Mouse (Mus musculus): ENCODE data around the gene 6430571L13Rik. TPM values are rescaled to one million over a fixed set of nuclear protein-coding genes. Genes with fewer than 3 reads are reported as not detected.
"Not testable (repeated sequence)": the region's sequence is repeated elsewhere in the genome, so short reads cannot be mapped to it uniquely, and the experiment has no call there.

6430571L13Rik gene
- polyA plus RNA-seq, 1 experiment from 2014 or later, result 9.1 TPM

GRCm38 (mm10) chr9:107299783-107300182 lies 40.6 kb upstream of the 6430571L13Rik start:
- no peak overlapping the region for H3K9ac ChIP-seq (replicated peaks)
- no peak for ATAC-seq (ENCODE audit: low FRiP score)
- H3K36me3 ChIP-seq, result peaks cover 23% of the 10 kb centered on the region
- no peak overlapping the region for H3K27ac ChIP-seq (replicated peaks)
- H3K27me3 ChIP-seq (replicated peaks), result peaks cover 7% of the 10 kb centered on the region; the same call in 1 of the 2 replicates
- 89% methylated on average over 7 of the region's 7 CpGs for WGBS
- H3K4me1 ChIP-seq, result peaks cover 25% of the 10 kb centered on the region
- H3K4me3 ChIP-seq (replicated peaks), result no peak overlapping the region
- no peaks in the 10 kb centered on the region for H3K9me3 ChIP-seq (replicated peaks)
- no peak overlapping the region for H3K4me2 ChIP-seq

- Histone ChIP-seq H3K9ac (replicated peaks) (no peak overlapping the region), H3K27me3 (replicated peaks) (peaks cover 5% of the 10 kb centered on the region; the same call in 1 of the 2 replicates), H3K27ac (replicated peaks) (no peak overlapping the region), H3K4me3 (replicated peaks) (no peak overlapping the region), H3K4me2 (no peak overlapping the region), H3K4me1 (peaks cover 25% of the 10 kb centered on the region), H3K9me3 (replicated peaks) (no peaks in the 10 kb centered on the region), H3K36me3 (peaks cover 23% of the 10 kb centered on the region)
- WGBS, result 94% methylated on average over 30 of the region's 30 CpGs
- no peak for ATAC-seq (ENCODE audit: low FRiP score)
Observed at GRCm38 (mm10) chr9:107300224-107300973, 40.0 kb upstream of the 6430571L13Rik start.

- Histone ChIP-seq H3K4me1 (peaks cover 22% of the 10 kb centered on the region), H3K4me3 (replicated peaks) (no peak overlapping the region), H3K36me3 (peaks cover 23% of the 10 kb centered on the region), H3K27me3 (replicated peaks) (no peaks in the 10 kb centered on the region), H3K4me2 (no peak overlapping the region), H3K9ac (replicated peaks) (no peak overlapping the region), H3K9me3 (replicated peaks) (no peaks in the 10 kb centered on the region), H3K27ac (replicated peaks) (no peak overlapping the region)
- ATAC-seq (ENCODE audit: low FRiP score), result no peak
- 87% methylated on average over 17 of the region's 17 CpGs for WGBS
Observed at GRCm38 (mm10) chr9:107301554-107302331, 38.7 kb upstream of the 6430571L13Rik start.

GRCm38 (mm10) chr9:107302592-107302991 lies 37.8 kb upstream of the 6430571L13Rik start:
- Histone ChIP-seq H3K27ac (replicated peaks) (no peak overlapping the region), H3K9me3 (replicated peaks) (no peaks in the 10 kb centered on the region), H3K9ac (replicated peaks) (no peak overlapping the region), H3K27me3 (replicated peaks) (no peaks in the 10 kb centered on the region), H3K4me1 (peaks cover 14% of the 10 kb centered on the region), H3K4me2 (no peak overlapping the region), H3K36me3 (peaks cover 23% of the 10 kb centered on the region), H3K4me3 (replicated peaks) (no peak overlapping the region)
- ATAC-seq (ENCODE audit: low FRiP score), result no peak
- 85% methylated on average over 7 of the region's 7 CpGs for WGBS

GRCm38 (mm10) chr9:107303121-107303820 lies 37.1 kb upstream of the 6430571L13Rik start:
- H3K9me3 ChIP-seq (replicated peaks), result no peaks in the 10 kb centered on the region
- 83% methylated on average over 9 of the region's 9 CpGs for WGBS
- H3K4me2 ChIP-seq, result no peak overlapping the region
- H3K4me3 ChIP-seq (replicated peaks), result no peak overlapping the region
- no peak for ATAC-seq (ENCODE audit: low FRiP score)
- no peaks in the 10 kb centered on the region for H3K27me3 ChIP-seq (replicated peaks)
- H3K4me1 ChIP-seq, result peaks cover 7% of the 10 kb centered on the region
- peaks cover 23% of the 10 kb centered on the region for H3K36me3 ChIP-seq
- H3K9ac ChIP-seq (replicated peaks), result no peak overlapping the region
- no peak overlapping the region for H3K27ac ChIP-seq (replicated peaks)

GRCm38 (mm10) chr9:107303900-107304299 lies 36.5 kb upstream of the 6430571L13Rik start:
- H3K9ac ChIP-seq (replicated peaks), result no peak overlapping the region
- no peaks in the 10 kb centered on the region for H3K27me3 ChIP-seq (replicated peaks)
- WGBS, result 88% methylated on average over 5 of the region's 5 CpGs
- H3K4me1 ChIP-seq, result 0 out of 2 replicates have a peak, but pooled peaks cover under 1% of the 10 kb centered on the region
- peaks cover 23% of the 10 kb centered on the region for H3K36me3 ChIP-seq
- no peak overlapping the region for H3K4me3 ChIP-seq (replicated peaks)
- no peaks in the 10 kb centered on the region for H3K9me3 ChIP-seq (replicated peaks)
- H3K27ac ChIP-seq (replicated peaks), result no peak overlapping the region
- ATAC-seq (ENCODE audit: low FRiP score), result no peak
- H3K4me2 ChIP-seq, result no peak overlapping the region

GRCm38 (mm10) chr9:107304383-107304782 lies 36.0 kb upstream of the 6430571L13Rik start:
- Histone ChIP-seq H3K27me3 (replicated peaks) (no peaks in the 10 kb centered on the region), H3K4me3 (replicated peaks) (no peak overlapping the region), H3K36me3 (peaks cover 23% of the 10 kb centered on the region), H3K9me3 (replicated peaks) (no peaks in the 10 kb centered on the region), H3K4me1 (no peaks in the 10 kb centered on the region), H3K4me2 (no peak overlapping the region), H3K9ac (replicated peaks) (no peak overlapping the region), H3K27ac (replicated peaks) (no peak overlapping the region)
- no peak for ATAC-seq (ENCODE audit: low FRiP score)
- 95% methylated on average over 3 of the region's 3 CpGs for WGBS

- WGBS, result 87% methylated on average over 4 of the region's 4 CpGs
- H3K4me2 ChIP-seq, result no peak overlapping the region
- H3K36me3 ChIP-seq, result peaks cover 23% of the 10 kb centered on the region
- no peaks in the 10 kb centered on the region for H3K9me3 ChIP-seq (replicated peaks)
- H3K27ac ChIP-seq (replicated peaks), result no peak overlapping the region
- no peaks in the 10 kb centered on the region for H3K27me3 ChIP-seq (replicated peaks)
- H3K4me3 ChIP-seq (replicated peaks), result no peak overlapping the region
- no peak overlapping the region for H3K9ac ChIP-seq (replicated peaks)
- no peaks in the 10 kb centered on the region for H3K4me1 ChIP-seq
- no peak for ATAC-seq (ENCODE audit: low FRiP score)
Observed at GRCm38 (mm10) chr9:107305012-107305411, 35.4 kb upstream of the 6430571L13Rik start.

- Histone ChIP-seq H3K27ac (replicated peaks) (no peak overlapping the region), H3K9ac (replicated peaks) (no peak overlapping the region), H3K9me3 (replicated peaks) (no peaks in the 10 kb centered on the region), H3K4me3 (replicated peaks) (no peak overlapping the region), H3K36me3 (peaks cover 16% of the 10 kb centered on the region), H3K4me2 (no peak overlapping the region), H3K4me1 (no peaks in the 10 kb centered on the region), H3K27me3 (replicated peaks) (no peaks in the 10 kb centered on the region)
- ATAC-seq (ENCODE audit: low FRiP score), result no peak
- WGBS, result 67% methylated on average over 13 of the region's 13 CpGs
Observed at GRCm38 (mm10) chr9:107305601-107306542, 34.5 kb upstream of the 6430571L13Rik start.

GRCm38 (mm10) chr9:107306673-107307072 lies 33.7 kb upstream of the 6430571L13Rik start:
- H3K27ac ChIP-seq (replicated peaks); H3K4me2 ChIP-seq; H3K36me3 ChIP-seq; H3K9me3 ChIP-seq (replicated peaks); H3K9ac ChIP-seq (replicated peaks); ATAC-seq (ENCODE audit: low FRiP score); H3K4me1 ChIP-seq; H3K4me3 ChIP-seq (replicated peaks); H3K27me3 ChIP-seq (replicated peaks): not testable (repeated sequence)
- WGBS, result 91% methylated on average over 1 of the region's 1 CpGs

Measured in neural tube, embryonic 15.5 days (tissue).